Mouse (Mus musculus) left cerebral cortex, adult 18-20 months (tissue): ENCODE results near the gene Gm21541. TPM values are rescaled to one million over a fixed set of nuclear protein-coding genes. Genes with fewer than 3 reads are reported as not detected.
"Not testable (repeated sequence)": the region's sequence is repeated elsewhere in the genome, so short reads cannot be mapped to it uniquely, and the experiment has no call there.

ENCODE experiments used
- DNase-seq, 2 experiments: peaks; one replicate each; pipeline ENCODE4 v3.0.0; 2021 to 2022; ENCODE audit warnings: low spot score in 2 of 2, mixed read lengths in 1 of 2
- long read RNA-seq, 2 experiments: library from polyadenylated mRNA; stranded (forward); transcript quantifications; one replicate each; pipeline ENCODE4 v2.0.0; 2021
- total RNA-seq, 2 experiments: library from RNA; stranded (reverse); gene quantifications; 2 replicates each; pipeline ENCODE4 v1.2.3; 2021

Gm21541 gene
- not detected for total RNA-seq
- long read RNA-seq, experiment 1, partial matches to known transcripts = 1 of 1 reads
- long read RNA-seq, experiment 1, other reads (novel, unspliced or antisense) = 0 of 1 reads
- long read RNA-seq, experiment 2 = 0 reads

DNA sequence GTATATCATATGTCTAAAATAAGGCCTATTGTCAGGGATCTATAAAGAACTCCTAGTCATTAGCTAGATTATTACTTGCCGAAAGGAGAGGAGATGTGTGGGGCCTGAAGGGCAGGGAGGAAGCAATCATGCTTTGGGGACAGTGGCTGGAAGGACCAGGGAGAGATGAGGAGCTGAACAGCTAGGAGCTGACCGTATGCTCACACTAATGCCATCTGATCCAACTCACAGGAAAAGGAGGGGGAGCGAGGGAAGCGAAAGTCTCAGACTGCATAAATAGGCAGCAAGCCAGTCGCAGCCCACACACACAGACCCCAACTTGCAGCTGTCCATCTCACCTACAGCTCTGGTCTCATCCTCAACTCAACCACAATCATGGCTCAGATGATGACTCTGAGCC lies at the start of gene Gm21541:
Gene Gm21541 (plus strand): TSS at position 301 of the 400 bp plus-strand sequence.
- DNase-seq = not testable (repeated sequence)

DNA sequence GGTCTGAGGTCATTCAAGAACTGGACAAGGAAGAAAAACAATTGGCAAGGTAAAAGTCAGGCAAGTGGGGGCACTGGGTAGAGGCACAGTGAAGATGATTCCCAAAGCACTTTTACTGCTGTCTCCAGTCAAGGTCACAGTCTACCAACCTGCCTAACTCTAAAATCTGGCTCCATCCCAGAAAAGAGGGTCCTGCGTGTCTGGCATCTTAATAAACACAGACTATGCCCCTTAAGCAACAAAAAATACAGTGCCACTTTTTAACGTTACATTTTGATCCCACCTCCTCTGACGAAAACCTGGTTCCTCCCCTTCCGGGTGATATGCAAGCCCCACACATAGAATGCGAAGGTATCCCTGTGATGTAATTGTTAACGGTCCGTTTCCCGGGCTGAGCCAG lies 37.9 kb downstream of the Gm21541 start, which contains the start of gene Gm20878:
Gene Gm20878 (plus strand): TSS at position 301 of the 400 bp plus-strand sequence.
- DNase-seq = not testable (repeated sequence)

Other genes with a start within 250 kb of the Gm21541 start
- 100 to 1,000 TPM; 117 to 131 TPM for gene Cntfr, start 206.5 kb upstream of the Gm21541 start, total RNA-seq
- gene Il11ra1, start 203.6 kb upstream of the Gm21541 start, total RNA-seq = 10 to 100 TPM; 37.2 to 44.3 TPM
- gene Rpp25l, start 190.1 kb upstream of the Gm21541 start, total RNA-seq = 10 to 100 TPM; 32.5 to 37.1 TPM
- gene Dctn3, start 180.4 kb upstream of the Gm21541 start, total RNA-seq = 100 to 1,000 TPM; 166 to 172 TPM
- 1 to 10 TPM in 1 of 2 experiments, under 1 TPM in 1; 0.80 to 1.3 TPM for gene Arid3c, start 172.5 kb upstream of the Gm21541 start, total RNA-seq
- gene Galt, start 148.4 kb upstream of the Gm21541 start, total RNA-seq = 10 to 100 TPM; 66.6 to 79.6 TPM
- 10 to 100 TPM; 49.5 to 58.6 TPM for gene Sigmar1, start 147.5 kb upstream of the Gm21541 start, total RNA-seq
- gene Ccl27a, start 129.4 kb upstream of the Gm21541 start, total RNA-seq = 100 to 1,000 TPM; 226 to 245 TPM
- 10 to 100 TPM; 38.4 to 39.2 TPM for gene Gm20878, start 38.0 kb downstream of the Gm21541 start, total RNA-seq
- 1 to 10 TPM; 5.4 to 5.7 TPM for gene Fam205a4, start 62.4 kb downstream of the Gm21541 start, total RNA-seq
- 1 to 10 TPM; 7.2 to 7.4 TPM for gene Gm21093, start 131.1 kb downstream of the Gm21541 start, total RNA-seq
- not detected for gene Gm3893, start 187.6 kb downstream of the Gm21541 start, total RNA-seq
- 10 to 100 TPM; 36.2 to 38.3 TPM for gene Gm13304, start 211.2 kb downstream of the Gm21541 start, total RNA-seq
- gene Gm13306, start 249.8 kb downstream of the Gm21541 start, total RNA-seq = 10 to 100 TPM; 30.1 to 33.4 TPM